Mouse (Mus musculus) forebrain, embryonic 11.5 days (tissue): Measurements from ENCODE around the gene Serinc3. TPM values are rescaled to one million over a fixed set of nuclear protein-coding genes. Genes with fewer than 3 reads are reported as not detected.

Experiments used
- ATAC-seq: fragments of 200-750 bp; cut with Nextera tagmentation; replicated peaks from 2 replicates; pipeline ENCODE4 v1.8.0; 2017; ENCODE audit warnings: moderate TSS enrichment; ENCODE audit not compliant: low FRiP score
- DNase-seq: peaks from one replicate; pipeline ENCODE4 v3.0.0-alpha.2; 2017; ENCODE audit warnings: low spot score
- H3K27ac ChIP-seq: fragments of 300-500 bp; sonication (generic); 2 replicates; pipeline ENCODE4 v1.5.1; 2014; ENCODE audit warnings: low read depth, low read length
- H3K27me3 ChIP-seq: fragments of 300-500 bp; sonication (generic); 2 replicates; pipeline ENCODE4 v1.6.1; 2014; ENCODE audit warnings: mild to moderate bottlenecking, low read length, mixed read lengths; ENCODE audit not compliant: control insufficient read depth, insufficient read depth
- H3K36me3 ChIP-seq: fragments of 300-500 bp; sonication (generic); 2 replicates; pipeline ENCODE4 v1.6.1; 2014; ENCODE audit warnings: mild to moderate bottlenecking, low read length, moderate library complexity, mixed read lengths; ENCODE audit not compliant: control insufficient read depth, insufficient read depth
- H3K4me1 ChIP-seq: fragments of 300-500 bp; sonication (generic); replicated peaks from 2 replicates; pipeline ENCODE4 v1.6.1; 2014; ENCODE audit warnings: low read length, mixed read lengths; ENCODE audit not compliant: control insufficient read depth, insufficient read depth
- H3K4me2 ChIP-seq: fragments of 300-500 bp; sonication (generic); 2 replicates; pipeline ENCODE4 v1.6.1; 2014; ENCODE audit warnings: low read depth, mild to moderate bottlenecking, low read length, moderate library complexity, mixed read lengths; ENCODE audit not compliant: severe bottlenecking
- H3K4me3 ChIP-seq: fragments of 300-500 bp; sonication (generic); 2 replicates; pipeline ENCODE4 v1.5.1; 2014; ENCODE audit warnings: low read depth, low read length
- H3K9ac ChIP-seq: fragments of 300-500 bp; sonication (generic); 2 replicates; pipeline ENCODE4 v1.6.1; 2014; ENCODE audit warnings: low read length
- H3K9me3 ChIP-seq: fragments of 300-500 bp; sonication (generic); 2 replicates; pipeline ENCODE4 v1.6.1; 2016; ENCODE audit warnings: low read length, mixed read lengths; ENCODE audit not compliant: control insufficient read depth
- WGBS: fragments of 180-500 bp; shearing (Covaris S2); extraction: QIAGEN DNeasy Blood & Tissue Kit; methylation state at CpG from one replicate; pipeline ENCODE4 v1.1.7; 2014; 5-methylcytosine and 5-hydroxymethylcytosine counted together
- polyA plus RNA-seq: library from polyadenylated mRNA; unstranded; fragments of >200 nt; fragmentation: Nextera tagmentation; extraction: Ambion mirVana; gene quantifications from 2 replicates; pipeline ENCODE4 v1.2.1, GENCODE M21; 2014

The Serinc3 gene
- polyA plus RNA-seq, 1 experiment from 2014 or later, result 30.7 TPM

- Histone ChIP-seq H3K27me3 (no peaks in the 10 kb centered on the region), H3K36me3 (no peaks in the 10 kb centered on the region), H3K4me1 (no peaks in the 10 kb centered on the region), H3K9ac (no peak overlapping the region), H3K4me3 (no peak overlapping the region), H3K4me2 (no peak overlapping the region), H3K27ac (no peak overlapping the region), H3K9me3 (no peaks in the 10 kb centered on the region)
- DNase-seq (no peak), ATAC-seq (no peak)
- 79% methylated on average over 12 of the region's 12 CpGs for WGBS
Observed at GRCm38 (mm10) chr2:163590211-163590610, 54.7 kb downstream of the Serinc3 start.

GRCm38 (mm10) chr2:163587506-163587905 lies 57.4 kb downstream of the Serinc3 start:
- H3K4me3 ChIP-seq, result no peak overlapping the region
- no peak overlapping the region for H3K4me2 ChIP-seq
- no peak overlapping the region for H3K27ac ChIP-seq
- no peaks in the 10 kb centered on the region for H3K4me1 ChIP-seq
- no peak overlapping the region for H3K9ac ChIP-seq
- WGBS, result 88% methylated on average over 5 of the region's 5 CpGs
- no peak for DNase-seq
- ATAC-seq, result no peak
- no peaks in the 10 kb centered on the region for H3K27me3 ChIP-seq
- H3K36me3 ChIP-seq, result no peaks in the 10 kb centered on the region
- H3K9me3 ChIP-seq, result no peaks in the 10 kb centered on the region

GRCm38 (mm10) chr2:163586384-163587261 lies 58.3 kb downstream of the Serinc3 start:
- H3K27me3 ChIP-seq, result no peaks in the 10 kb centered on the region
- H3K9me3 ChIP-seq, result no peaks in the 10 kb centered on the region
- H3K36me3 ChIP-seq, result no peaks in the 10 kb centered on the region
- H3K4me1 ChIP-seq, result no peaks in the 10 kb centered on the region
- no peak overlapping the region for H3K27ac ChIP-seq
- ATAC-seq, result no peak
- DNase-seq, result peak; percentile 77
- H3K4me2 ChIP-seq, result no peak overlapping the region
- H3K9ac ChIP-seq, result no peak overlapping the region
- 48% methylated on average over 19 of the region's 19 CpGs for WGBS
- H3K4me3 ChIP-seq, result no peak overlapping the region

GRCm38 (mm10) chr2:163584088-163584426 lies 60.9 kb downstream of the Serinc3 start:
- Histone ChIP-seq H3K4me1 (no peaks in the 10 kb centered on the region), H3K9ac (no peak overlapping the region), H3K4me3 (no peak overlapping the region), H3K9me3 (no peaks in the 10 kb centered on the region), H3K36me3 (no peaks in the 10 kb centered on the region), H3K4me2 (no peak overlapping the region), H3K27ac (no peak overlapping the region), H3K27me3 (no peaks in the 10 kb centered on the region)
- ATAC-seq (no peak), DNase-seq (no peak)
- 85% methylated on average over 10 of the region's 10 CpGs for WGBS

- no peak for ATAC-seq
- Histone ChIP-seq H3K9me3 (no peaks in the 10 kb centered on the region), H3K9ac (no peak overlapping the region), H3K27me3 (no peaks in the 10 kb centered on the region), H3K27ac (no peak overlapping the region), H3K36me3 (no peaks in the 10 kb centered on the region), H3K4me1 (no peaks in the 10 kb centered on the region), H3K4me3 (no peak overlapping the region), H3K4me2 (no peak overlapping the region)
- DNase-seq, result no peak
- WGBS, result 95% methylated on average over 10 of the region's 10 CpGs
Observed at GRCm38 (mm10) chr2:163583226-163584087, 61.5 kb downstream of the Serinc3 start.

GRCm38 (mm10) chr2:163580069-163580945 lies 64.6 kb downstream of the Serinc3 start:
- no peak overlapping the region for H3K27ac ChIP-seq
- 88% methylated on average over 13 of the region's 13 CpGs for WGBS
- no peak overlapping the region for H3K4me3 ChIP-seq
- no peaks in the 10 kb centered on the region for H3K9me3 ChIP-seq
- H3K36me3 ChIP-seq, result no peaks in the 10 kb centered on the region
- no peaks in the 10 kb centered on the region for H3K4me1 ChIP-seq
- no peak overlapping the region for H3K4me2 ChIP-seq
- H3K27me3 ChIP-seq, result no peaks in the 10 kb centered on the region
- H3K9ac ChIP-seq, result no peak overlapping the region
- DNase-seq (no peak), ATAC-seq (no peak)

GRCm38 (mm10) chr2:163577986-163578385 lies 66.9 kb downstream of the Serinc3 start:
- Histone ChIP-seq H3K27ac (no peak overlapping the region), H3K9ac (no peak overlapping the region), H3K4me1 (no peaks in the 10 kb centered on the region), H3K27me3 (no peaks in the 10 kb centered on the region), H3K36me3 (no peaks in the 10 kb centered on the region), H3K4me3 (no peak overlapping the region), H3K4me2 (no peak overlapping the region), H3K9me3 (no peaks in the 10 kb centered on the region)
- ATAC-seq (no peak), DNase-seq (no peak)
- 80% methylated on average over 2 of the region's 2 CpGs for WGBS

- 60% methylated on average over 11 of the region's 11 CpGs for WGBS
- no peak for DNase-seq
- no peaks in the 10 kb centered on the region for H3K9me3 ChIP-seq
- no peaks in the 10 kb centered on the region for H3K36me3 ChIP-seq
- ATAC-seq, result no peak
- H3K4me3 ChIP-seq, result no peak overlapping the region
- H3K4me2 ChIP-seq, result no peak overlapping the region
- H3K27ac ChIP-seq, result no peak overlapping the region
- no peak overlapping the region for H3K9ac ChIP-seq
- no peaks in the 10 kb centered on the region for H3K4me1 ChIP-seq
- H3K27me3 ChIP-seq, result no peaks in the 10 kb centered on the region
Observed at GRCm38 (mm10) chr2:163575248-163575647, 69.7 kb downstream of the Serinc3 start.
